Mouse (Mus musculus): Measurements from ENCODE around the gene Timm23.
"Not testable (repeated sequence)": the region's sequence is repeated elsewhere in the genome, so short reads cannot be mapped to it uniquely, and the experiment has no call there.

Gene Timm23

GRCm38 (mm10) chr14:32164173-32165051, 37.3 kb downstream of the Timm23 start:
- no peak for DNase-seq

GRCm38 (mm10) chr14:32163203-32163888, 38.4 kb downstream of the Timm23 start:
- DNase-seq, result no peak

GRCm38 (mm10) chr14:32162231-32162630, 39.5 kb downstream of the Timm23 start:
- no peak for DNase-seq

GRCm38 (mm10) chr14:32161090-32161885, 40.4 kb downstream of the Timm23 start:
- DNase-seq, result no peak

GRCm38 (mm10) chr14:32160563-32160962, 41.1 kb downstream of the Timm23 start:
- DNase-seq, result no peak

- DNase-seq, result peak; percentile 99
These were observed 41.9 kb downstream of the Timm23 start, which contains the start of gene Ncoa4 for GRCm38 (mm10) chr14:32159690-32160246. Ncoa4 (plus strand) TSS chr14:32159865.

- no peak for DNase-seq
These were observed 42.5 kb downstream of the Timm23 start for GRCm38 (mm10) chr14:32159150-32159670.

GRCm38 (mm10) chr14:32154758-32155157, 46.9 kb downstream of the Timm23 start:
- no peak for DNase-seq

GRCm38 (mm10) chr14:32153156-32153555, 48.5 kb downstream of the Timm23 start:
- DNase-seq, result no peak

- DNase-seq, result no peak
These were observed 49.3 kb downstream of the Timm23 start for GRCm38 (mm10) chr14:32152243-32152965.

- DNase-seq, result no peak
These were observed 50.8 kb downstream of the Timm23 start for GRCm38 (mm10) chr14:32150872-32151271.

- DNase-seq, result no peak
These were observed 55.1 kb downstream of the Timm23 start for GRCm38 (mm10) chr14:32146578-32146977.

- no peak for DNase-seq
These were observed 55.7 kb downstream of the Timm23 start for GRCm38 (mm10) chr14:32145809-32146511.

- no peak for DNase-seq
These were observed 56.3 kb downstream of the Timm23 start for GRCm38 (mm10) chr14:32145401-32145800.

GRCm38 (mm10) chr14:32144734-32145133, 57.0 kb downstream of the Timm23 start:
- no peak for DNase-seq

GRCm38 (mm10) chr14:32141723-32142122, 60.0 kb downstream of the Timm23 start, which contains the start of gene Msmb:
Msmb (plus strand) TSS chr14:32142023.
- no peak for DNase-seq

- no peak for DNase-seq
These were observed 61.2 kb downstream of the Timm23 start for GRCm38 (mm10) chr14:32140359-32140965.

- not testable (repeated sequence) for DNase-seq
These were observed 65.2 kb downstream of the Timm23 start for GRCm38 (mm10) chr14:32136467-32136866.

- no peak for DNase-seq
These were observed 67.4 kb downstream of the Timm23 start for GRCm38 (mm10) chr14:32134293-32134692.

GRCm38 (mm10) chr14:32131836-32132235, 69.9 kb downstream of the Timm23 start:
- DNase-seq, result no peak

Data from cerebellum, adult 9-10 months (tissue).